Mouse (Mus musculus) skeletal muscle tissue, postnatal 0 days (tissue): ENCODE measurements around the gene Cpne8. TPM values are rescaled to one million over a fixed set of nuclear protein-coding genes. Genes with fewer than 3 reads are reported as not detected.

Source experiments
- polyA plus RNA-seq: library from polyadenylated mRNA; unstranded; fragments of >200 nt; fragmentation: Nextera tagmentation; extraction: Ambion mirVana; gene quantifications from 2 replicates; pipeline ENCODE4 v1.2.1, GENCODE M21; 2015

Cpne8 gene
- polyA plus RNA-seq = 2.4 and 4.8 TPM in 2 replicates

GRCm38 (mm10) chr15:90678985-90679759 lies at the start of gene Cpne8:
TSS of gene Cpne8 (minus strand) at chr15:90679432.

